Mouse (Mus musculus) gastrocnemius, postnatal 10 days (tissue): Measurements from ENCODE around the gene Cpne5. TPM values are rescaled to one million over a fixed set of nuclear protein-coding genes. Genes with fewer than 3 reads are reported as not detected.
"Not testable (repeated sequence)": the region's sequence is repeated elsewhere in the genome, so short reads cannot be mapped to it uniquely, and the experiment has no call there.

Experiments used
- DNase-seq: peaks from one replicate; pipeline ENCODE4 v3.0.0; 2021; ENCODE audit warnings: mixed read lengths
- long read RNA-seq, 2 experiments: library from polyadenylated mRNA; stranded (forward); transcript quantifications; one replicate each; pipeline ENCODE4 v2.0.0; 2021
- total RNA-seq, 2 experiments: library from RNA; stranded (reverse); gene quantifications; 2 replicates each; pipeline ENCODE4 v1.2.3; 2021

Cpne5 gene
- under 1 TPM; 0.32 to 0.49 TPM for total RNA-seq
- long read RNA-seq, experiment 1, result 0 reads
- long read RNA-seq, experiment 2, result 0 reads

GRCm38 (mm10) chr17:29237772-29238420 is at the start of gene Cpne5:
TSS of gene Cpne5 (minus strand) at chr17:29238167.
- peak; percentile 34 for DNase-seq

- no peak for DNase-seq
Measured at GRCm38 (mm10) chr17:29282216-29282952, 44.4 kb upstream of the Cpne5 start.

GRCm38 (mm10) chr17:29281541-29281940 is 43.6 kb upstream of the Cpne5 start:
- no peak for DNase-seq

GRCm38 (mm10) chr17:29280422-29280821 is 42.5 kb upstream of the Cpne5 start:
- DNase-seq, result no peak

- no peak for DNase-seq
Measured at GRCm38 (mm10) chr17:29273889-29274288, 35.9 kb upstream of the Cpne5 start.

- DNase-seq, result no peak
Measured at GRCm38 (mm10) chr17:29273156-29273555, 35.2 kb upstream of the Cpne5 start.

GRCm38 (mm10) chr17:29270148-29270698 is 32.3 kb upstream of the Cpne5 start:
- DNase-seq, result no peak

GRCm38 (mm10) chr17:29269349-29269706 is 31.4 kb upstream of the Cpne5 start:
- no peak for DNase-seq

- DNase-seq, result peak; percentile 96
Measured at GRCm38 (mm10) chr17:29268682-29269348, 30.8 kb upstream of the Cpne5 start, which contains the start of gene BC004004. TSS of gene BC004004 (plus strand) at chr17:29268788.

- no peak for DNase-seq
Measured at GRCm38 (mm10) chr17:29267931-29268681, 30.1 kb upstream of the Cpne5 start.

- DNase-seq, result not testable (repeated sequence)
Measured at GRCm38 (mm10) chr17:29267040-29267439, 29.1 kb upstream of the Cpne5 start.

- no peak for DNase-seq
Measured at GRCm38 (mm10) chr17:29264760-29265159, 26.8 kb upstream of the Cpne5 start.

- peak; percentile 84 for DNase-seq
Measured at GRCm38 (mm10) chr17:29263840-29264633, 26.1 kb upstream of the Cpne5 start, which contains the start of gene Ppil1. TSS of gene Ppil1 (minus strand) at chr17:29264186.

GRCm38 (mm10) chr17:29263417-29263816 is 25.4 kb upstream of the Cpne5 start:
- DNase-seq, result no peak

- no peak for DNase-seq
Measured at GRCm38 (mm10) chr17:29262259-29262649, 24.3 kb upstream of the Cpne5 start.

- DNase-seq, result no peak
Measured at GRCm38 (mm10) chr17:29261603-29262258, 23.8 kb upstream of the Cpne5 start.

GRCm38 (mm10) chr17:29260501-29260900 is 22.5 kb upstream of the Cpne5 start:
- no peak for DNase-seq

GRCm38 (mm10) chr17:29259489-29259888 is 21.5 kb upstream of the Cpne5 start:
- peak; percentile 85 for DNase-seq

- DNase-seq, result no peak
Measured at GRCm38 (mm10) chr17:29258921-29259320, 21.0 kb upstream of the Cpne5 start.

- no peak for DNase-seq
Measured at GRCm38 (mm10) chr17:29258025-29258558, 20.1 kb upstream of the Cpne5 start.
